Mouse (Mus musculus) C2C12 (cell line): ENCODE data around the gene Ly6g6c.

Experiments used
- CTCF ChIP-seq: IDR thresholded peaks from one replicate; pipeline ENCODE4 v1.5.1; 2011; ENCODE audit not compliant: control insufficient read depth, insufficient read depth, insufficient read length
- USF1 ChIP-seq: IDR thresholded peaks from one replicate; pipeline ENCODE4 v1.6.1; 2011; ENCODE audit warnings: low read depth, mild to moderate bottlenecking, control low read depth, moderate library complexity

GRCm38 (mm10) chr17:35090166-35090932, 25.2 kb downstream of the Ly6g6c start:
- TF ChIP-seq CTCF: no peak
- no peak for TF ChIP-seq USF1
